In genomic region chr1:173398323-173398970, GRCm38 (mm10) we compare ENCODE assay signal across 8 mouse cellular contexts. TPM values are rescaled to one million over a fixed set of nuclear protein-coding genes. Genes with fewer than 3 reads are reported as not detected.
DNase-seq lines count a peak whose midpoint lies in the region; ATAC-seq and TF ChIP-seq lines count a peak whose summit lies in the region.

No protein-coding gene starts in this region.

- H3K27ac ChIP-seq in gastrocnemius, adult 2 months = no peak overlapping the region
- H3K27ac ChIP-seq in hindbrain, embryonic 15.5 days (replicated peaks) = no peak overlapping the region

- no peaks in the 10 kb centered on the region for H3K36me3 ChIP-seq in hindbrain, embryonic 15.5 days

- peak; percentile 74 for TF ChIP-seq CTCF in gastrocnemius, adult 2 months (IDR thresholded peaks at IDR 0.05)

- 33% methylated on average over 3 of the region's 3 CpGs for WGBS in hindbrain, embryonic 15.5 days

- ATAC-seq in hindbrain, embryonic 15.5 days (ENCODE audit: low FRiP score, low read depth) = peak; percentile 81

- H3K4me1 ChIP-seq in hindbrain, embryonic 15.5 days (replicated peaks) = no peaks in the 10 kb centered on the region

- no peak overlapping the region for H3K4me3 ChIP-seq in gastrocnemius, adult 2 months
- H3K4me3 ChIP-seq in hindbrain, embryonic 15.5 days = no peak overlapping the region

- no peaks in the 10 kb centered on the region for H3K9me3 ChIP-seq in hindbrain, embryonic 15.5 days

- H3K4me2 ChIP-seq in hindbrain, embryonic 15.5 days = no peak overlapping the region

- no peaks in the 10 kb centered on the region for H3K27me3 ChIP-seq in hindbrain, embryonic 15.5 days

- intact Hi-C loops in gastrocnemius, adult 2 months (cut with DNase I) = loop anchor here (5.0 kb wide), 3 partner anchors 61 to 986 kb away; no protein-coding TSS in a partner anchor
- intact Hi-C loops in left cerebral cortex, postnatal 10 days (cut with DNase I) = loop anchor here (2.0 to 5.0 kb wide), 3 partner anchors 766 to 990 kb away; partner anchors contain the start of gene Dusp23

- H3K9ac ChIP-seq in hindbrain, embryonic 15.5 days = no peak overlapping the region

- peak; percentile 55 for DNase-seq in gastrocnemius, adult 2 months
- no peak for DNase-seq in gastrocnemius, adult 8-10 months (ENCODE audit: low spot score in 2 of 2)
- DNase-seq in c-Kit-negative CD71-positive TER-119-positive erythroid progenitor cells, embryonic 14.5 days (ENCODE audit: low read depth, low spot score) = peak; percentile 72
- DNase-seq in fibroblast of lung, adult 2 months (ENCODE audit: low read depth) = peak; percentile 8
- peak; percentile 77 to 78 for DNase-seq in left cerebral cortex, postnatal 10 days (ENCODE audit: extremely low spot score in 1 of 2, low spot score in 2 of 2)
- DNase-seq in mesoderm, embryonic 11.5 days (ENCODE audit: low read depth, low spot score) = peak; percentile 72
- DNase-seq in right cerebral cortex, postnatal 25 days = peak; percentile 61

RNA-seq across cellular contexts. Expression of gene Cadm3, which starts 31.0 kb away (rescaled TPM):
- total RNA-seq in gastrocnemius, adult 2 months (2021) = 10 to 100 TPM in 1 of 2 experiments, 1 to 10 TPM in 1; 7.2 to 12.2 TPM
- 1 to 10 TPM; 4.2 to 6.8 (median 6.2) TPM for total RNA-seq in gastrocnemius, adult 8-10 months (2022)
- 81.5 and 84.8 TPM in 2 replicates for polyA plus RNA-seq in hindbrain, embryonic 15.5 days (2015; fragmentation: Nextera tagmentation; extraction: Ambion mirVana)
- total RNA-seq in left cerebral cortex, postnatal 10 days (2021) = 100 to 1,000 TPM; 503 to 552 TPM

RNA-seq across cellular contexts. Expression of gene Aim2, which starts 47.8 kb away (rescaled TPM):
- under 1 TPM; 0.11 to 0.28 TPM for total RNA-seq in gastrocnemius, adult 2 months (2021)
- total RNA-seq in gastrocnemius, adult 8-10 months (2022) = under 1 TPM in 1 of 4 experiments, not detected in 3; 0.58 TPM
- polyA plus RNA-seq in hindbrain, embryonic 15.5 days (2015; fragmentation: Nextera tagmentation; extraction: Ambion mirVana) = 0.83 and 2.0 TPM in 2 replicates
- total RNA-seq in left cerebral cortex, postnatal 10 days (2021) = 1 to 10 TPM; 3.7 to 4.9 TPM

Comparison
In these comparisons a context has a peak if more than half of its experiments do, and no peak if none do; other contexts are left out.
1. DNase-seq: peak in gastrocnemius, adult 2 months (single experiment), c-Kit-negative CD71-positive TER-119-positive erythroid progenitor cells, embryonic 14.5 days (single experiment), fibroblast of lung, adult 2 months (single experiment), left cerebral cortex, postnatal 10 days (2 of 2), mesoderm, embryonic 11.5 days (single experiment) and right cerebral cortex, postnatal 25 days (single experiment); none in gastrocnemius, adult 8-10 months (0 of 2).
2. RNA of gene Cadm3, which starts 31.0 kb away (total RNA-seq): 503 to 552 TPM in left cerebral cortex, postnatal 10 days; 7.2 to 12.2 TPM in gastrocnemius, adult 2 months and 4.2 to 6.8 TPM in gastrocnemius, adult 8-10 months; every median in the first group is over 10 times any median in the second.